Mouse (Mus musculus) testis, adult 2 months (tissue): ENCODE results near the gene Fgfr4.

Experiments used
- CTCF ChIP-seq: fragments of 200-500 bp; IDR thresholded peaks from 2 replicates; pipeline ENCODE4 v1.5.1; 2012; ENCODE audit warnings: low read depth, mild to moderate bottlenecking, inconsistent platforms, low read length, moderate library complexity; ENCODE audit not compliant: control insufficient read depth, insufficient read depth, insufficient replicate concordance
- POLR2A ChIP-seq: fragments of 200-500 bp; IDR thresholded peaks from 2 replicates; pipeline ENCODE4 v1.6.1; 2012; ENCODE audit warnings: low read depth, mild to moderate bottlenecking, inconsistent platforms, low read length, moderate library complexity; ENCODE audit not compliant: control insufficient read depth

DNA sequence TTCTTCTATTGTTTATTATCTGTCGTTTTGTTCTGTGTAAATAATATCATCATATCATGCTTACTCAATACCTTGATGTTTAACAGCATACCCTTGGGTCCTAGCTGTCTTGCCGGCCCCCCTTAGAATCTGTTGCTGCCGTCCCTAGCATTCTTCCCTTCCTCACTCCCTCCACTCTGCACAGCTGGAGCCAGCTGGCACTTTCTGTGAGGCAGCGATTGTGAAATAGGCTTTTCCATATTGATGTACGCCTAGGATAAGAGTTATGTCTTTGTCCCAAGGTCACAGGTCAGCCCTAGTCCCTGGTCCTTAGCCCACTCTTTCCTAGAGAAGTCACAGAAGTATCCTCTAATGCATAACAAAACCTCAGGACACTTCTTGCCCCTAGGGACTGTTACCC is 11.1 kb downstream of the Fgfr4 start:
- TF ChIP-seq CTCF (no peak), POLR2A (no peak)
